Mouse (Mus musculus) forebrain, embryonic 15.5 days (tissue): ENCODE measurements around the gene Car2. TPM values are rescaled to one million over a fixed set of nuclear protein-coding genes. Genes with fewer than 3 reads are reported as not detected.

Experiments used
- polyA plus RNA-seq: library from polyadenylated mRNA; unstranded; fragments of >200 nt; fragmentation: Nextera tagmentation; extraction: Ambion mirVana; gene quantifications from 2 replicates; pipeline ENCODE4 v1.2.1, GENCODE M21; 2015

Car2 gene
- polyA plus RNA-seq, 1 experiment from 2014 or later, result 22.7 TPM

Other genes with a start within 250 kb of the Car2 start
- gene Car13, start 244.5 kb upstream of the Car2 start, polyA plus RNA-seq, result 0.67 and 1.0 TPM in 2 replicates
- gene Car1, start 77.9 kb upstream of the Car2 start, polyA plus RNA-seq, result not detected in 2 replicates
- gene Car3, start 22.8 kb upstream of the Car2 start, polyA plus RNA-seq, result 1.1 and 2.1 TPM in 2 replicates